Mouse (Mus musculus) right cerebral cortex, postnatal 25 days (tissue): ENCODE results near the gene Olfr1221.
"Not testable (repeated sequence)": the region's sequence is repeated elsewhere in the genome, so short reads cannot be mapped to it uniquely, and the experiment has no call there.

Source experiments
- DNase-seq: peaks from one replicate; pipeline ENCODE4 v3.0.0; 2022

Olfr1221 gene

GRCm38 (mm10) chr2:89117183-89117582 lies at the start of gene Olfr1221:
TSS of gene Olfr1221 (minus strand) at chr2:89117283.
- DNase-seq: no peak

- not testable (repeated sequence) for DNase-seq
Observed at GRCm38 (mm10) chr2:89164711-89165110, 47.6 kb upstream of the Olfr1221 start.

- DNase-seq: not testable (repeated sequence)
Observed at GRCm38 (mm10) chr2:89163991-89164390, 46.9 kb upstream of the Olfr1221 start, which contains the start of gene Olfr1224-ps1. TSS of gene Olfr1224-ps1 (minus strand) at chr2:89164091.

- DNase-seq: no peak
Observed at GRCm38 (mm10) chr2:89151460-89151859, 34.4 kb upstream of the Olfr1221 start, which contains the start of gene Olfr1223. TSS of gene Olfr1223 (minus strand) at chr2:89151560.

- no peak for DNase-seq
Observed at GRCm38 (mm10) chr2:89132954-89133353, 15.9 kb upstream of the Olfr1221 start, which contains the start of gene Olfr1222. TSS of gene Olfr1222 (minus strand) at chr2:89133054.

GRCm38 (mm10) chr2:89106735-89107134 lies 10.3 kb downstream of the Olfr1221 start, which contains the start of gene Olfr1220:
TSS of gene Olfr1220 (minus strand) at chr2:89106835.
- no peak for DNase-seq

- no peak for DNase-seq
Observed at GRCm38 (mm10) chr2:89105651-89106050, 11.4 kb downstream of the Olfr1221 start.

- no peak for DNase-seq
Observed at GRCm38 (mm10) chr2:89093848-89094247, 23.2 kb downstream of the Olfr1221 start.

GRCm38 (mm10) chr2:89083413-89083812 lies 33.7 kb downstream of the Olfr1221 start, which contains the start of gene Olfr1219:
TSS of gene Olfr1219 (minus strand) at chr2:89083513.
- DNase-seq: no peak

GRCm38 (mm10) chr2:89081487-89081886 lies 35.6 kb downstream of the Olfr1221 start:
- no peak for DNase-seq

GRCm38 (mm10) chr2:89061087-89061486 lies 56.0 kb downstream of the Olfr1221 start, which contains the start of gene Olfr1218:
TSS of gene Olfr1218 (minus strand) at chr2:89061187.
- DNase-seq: no peak
